Mouse (Mus musculus) embryonic facial prominence, embryonic 13.5 days (tissue): ENCODE data around the gene Rabac1. TPM values are rescaled to one million over a fixed set of nuclear protein-coding genes. Genes with fewer than 3 reads are reported as not detected.

Experiments used
- microRNA-seq: library from miRNA; unstranded; fragments of <30 nt; microRNA quantifications from one replicate; pipeline ENCODE4, GENCODE M21; 2016
- polyA plus RNA-seq: library from polyadenylated mRNA; unstranded; fragments of >200 nt; fragmentation: Nextera tagmentation; extraction: Ambion mirVana; gene quantifications from 2 replicates; pipeline ENCODE4 v1.2.1, GENCODE M21; 2015

Gene Rabac1
- polyA plus RNA-seq, 1 experiment from 2014 or later = 141 TPM

Small RNA genes lying within 50 kb of the gene (microRNA-seq; reads per million reads assigned to microRNA genes)
- gene Mir7046 = not detected
- gene Mir7047 = not detected

Other genes starting within 250 kb of the Rabac1 start
- not detected in 2 replicates for gene Gm4763, start 245.8 kb downstream of the Rabac1 start, polyA plus RNA-seq
- gene Cd177, start 212.4 kb downstream of the Rabac1 start, polyA plus RNA-seq = 0.35 and 0.77 TPM in 2 replicates
- gene Ceacam10, start 195.5 kb downstream of the Rabac1 start, polyA plus RNA-seq = 0.56 and 0.74 TPM in 2 replicates
- 19.6 and 35.1 TPM in 2 replicates for gene Gm9844, start 110.5 kb downstream of the Rabac1 start, polyA plus RNA-seq
- gene Lypd4, start 102.8 kb downstream of the Rabac1 start, polyA plus RNA-seq = not detected in 2 replicates
- not detected in 2 replicates for gene Dmrtc2, start 102.7 kb downstream of the Rabac1 start, polyA plus RNA-seq
- gene Rps19, start 88.4 kb downstream of the Rabac1 start, polyA plus RNA-seq = 2,967 and 3,152 TPM in 2 replicates
- 0.41 and 0.89 TPM in 2 replicates for gene Cd79a, start 75.4 kb downstream of the Rabac1 start, polyA plus RNA-seq
- 115 and 122 TPM in 2 replicates for gene Arhgef1, start 69.8 kb downstream of the Rabac1 start, polyA plus RNA-seq
- not detected in 2 replicates for gene Gm4881, start 28.3 kb downstream of the Rabac1 start, polyA plus RNA-seq
- gene Atp1a3, start 33.2 kb upstream of the Rabac1 start, polyA plus RNA-seq = 2.0 and 2.3 TPM in 2 replicates
- gene Grik5, start 99.6 kb upstream of the Rabac1 start, polyA plus RNA-seq = 9.8 and 11.2 TPM in 2 replicates
- gene Zfp574, start 99.8 kb upstream of the Rabac1 start, polyA plus RNA-seq = 33.7 and 36.3 TPM in 2 replicates
- 0.91 and 1.3 TPM in 2 replicates for gene Pou2f2, start 207.0 kb upstream of the Rabac1 start, polyA plus RNA-seq
- gene Dedd2, start 247.9 kb upstream of the Rabac1 start, polyA plus RNA-seq = 8.7 and 9.9 TPM in 2 replicates
- gene Zfp526, start 248.7 kb upstream of the Rabac1 start, polyA plus RNA-seq = 2.9 and 3.4 TPM in 2 replicates